Mouse (Mus musculus) heart, postnatal 36 days (tissue): ENCODE measurements around the gene AC153137.1. TPM values are rescaled to one million over a fixed set of nuclear protein-coding genes. Genes with fewer than 3 reads are reported as not detected.

Source experiments
- total RNA-seq, 2 experiments: library from RNA; stranded (reverse); gene quantifications; 2 replicates each; pipeline ENCODE4 v1.2.3; 2021

Gene AC153137.1
- total RNA-seq, 2 experiments from 2014 or later, result not detected

Other genes with a start within 250 kb of the AC153137.1 start
- 10 to 100 TPM; 42.3 to 48.8 TPM for gene Phf3, start 104.0 kb downstream of the AC153137.1 start, total RNA-seq
- gene Lgsn, start 198.4 kb upstream of the AC153137.1 start, total RNA-seq, result not detected
- under 1 TPM in 1 of 2 experiments, not detected in 1; 0.16 TPM for gene 4931428L18Rik, start 244.7 kb upstream of the AC153137.1 start, total RNA-seq
- gene Pih1d3, start 244.9 kb upstream of the AC153137.1 start, total RNA-seq, result not detected